Mouse (Mus musculus): ENCODE measurements around the gene Ndufa10.

Ndufa10 gene

GRCm38 (mm10) chr1:92430991-92431390, 42.7 kb downstream of the Ndufa10 start:
- DNase-seq, result no peak

DNA sequence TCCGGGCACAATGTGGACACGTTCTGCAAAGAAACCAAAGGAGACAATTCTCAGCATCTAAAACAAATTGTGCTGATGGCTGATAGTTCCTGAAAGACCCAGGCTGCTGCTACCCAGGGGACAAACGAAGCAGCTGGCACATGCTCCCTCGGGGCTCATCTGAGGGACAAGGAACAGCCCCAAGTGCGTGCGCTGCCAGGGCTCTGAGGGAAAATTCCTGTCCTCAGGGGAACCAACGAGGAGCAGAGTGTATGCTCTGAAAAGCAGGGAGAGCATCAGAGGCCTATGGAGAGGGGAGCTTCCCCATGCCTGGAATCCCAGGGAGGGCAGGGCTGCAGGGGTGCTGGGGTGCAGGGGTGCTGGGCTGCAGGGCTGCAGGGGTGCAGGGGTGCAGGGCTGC, 48.9 kb downstream of the Ndufa10 start:
- DNase-seq, result no peak

DNA sequence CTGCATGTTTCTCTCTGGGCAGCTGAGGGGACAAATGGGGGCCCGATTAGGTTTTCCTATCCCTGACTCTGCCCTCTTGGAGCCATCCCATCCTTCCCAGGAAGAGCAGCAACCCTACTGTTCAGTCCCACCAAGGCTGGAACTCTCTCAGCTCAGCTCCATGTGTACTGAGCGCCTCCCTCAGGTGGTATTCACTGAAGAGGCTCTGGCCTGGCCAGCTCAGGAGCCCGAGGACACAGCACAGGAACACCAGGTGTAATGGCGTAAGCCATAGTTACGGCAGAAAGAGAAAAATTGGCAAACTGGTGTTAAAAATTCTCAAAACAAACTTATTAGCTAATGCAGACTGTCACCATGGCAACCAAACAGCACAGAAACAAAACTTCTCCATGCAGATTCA, 68.5 kb downstream of the Ndufa10 start:
- no peak for DNase-seq

- no peak for DNase-seq
Observed at GRCm38 (mm10) chr1:92400556-92400955, 73.1 kb downstream of the Ndufa10 start.

GRCm38 (mm10) chr1:92398601-92399000, 75.1 kb downstream of the Ndufa10 start:
- DNase-seq, result no peak

DNA sequence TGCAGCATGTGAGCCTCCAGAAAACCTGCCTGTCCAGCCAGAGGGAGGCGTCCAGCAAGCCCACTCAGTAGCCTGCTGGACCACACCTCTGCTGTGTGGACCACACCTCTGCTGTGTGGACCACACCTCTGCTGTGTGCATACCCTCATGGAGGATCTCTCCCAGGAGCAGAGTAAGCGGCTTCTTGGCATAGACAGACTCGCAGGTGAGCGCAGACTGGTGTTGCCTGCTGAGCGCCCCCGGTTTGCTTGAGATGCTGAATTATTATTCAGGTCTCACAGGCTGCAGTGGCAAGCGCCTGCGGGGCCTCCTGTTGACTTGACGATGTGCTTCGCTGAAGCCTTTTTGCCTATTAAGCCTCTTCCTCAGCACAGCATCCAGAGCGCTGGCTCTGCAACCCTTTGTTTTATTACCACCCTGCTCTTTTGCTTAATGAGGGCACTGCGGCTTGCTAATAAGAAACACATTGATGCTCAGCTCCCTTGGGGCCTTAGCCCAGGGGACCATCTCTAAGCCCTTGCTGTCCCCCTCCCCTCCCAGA, 76.1 kb downstream of the Ndufa10 start:
- DNase-seq, result no peak

- DNase-seq, result no peak
Observed at GRCm38 (mm10) chr1:92394279-92394678, 79.4 kb downstream of the Ndufa10 start.

- DNase-seq, result no peak
Observed at GRCm38 (mm10) chr1:92393166-92393565, 80.5 kb downstream of the Ndufa10 start.
